Mouse (Mus musculus) spleen, adult 2 months (tissue): Measurements from ENCODE around the gene Zfhx3.

Experiments used
- CTCF ChIP-seq: fragments of 200-500 bp; IDR thresholded peaks from 2 replicates; pipeline ENCODE4 v1.5.1; 2011; ENCODE audit warnings: mild to moderate bottlenecking, inconsistent platforms; ENCODE audit not compliant: insufficient read depth, insufficient read length, insufficient replicate concordance; ENCODE audit errors: extremely low read depth
- POLR2A ChIP-seq: fragments of 200-500 bp; IDR thresholded peaks from 2 replicates; pipeline ENCODE4 v1.6.1; 2011; ENCODE audit warnings: low read depth, low read length, inconsistent platforms

DNA sequence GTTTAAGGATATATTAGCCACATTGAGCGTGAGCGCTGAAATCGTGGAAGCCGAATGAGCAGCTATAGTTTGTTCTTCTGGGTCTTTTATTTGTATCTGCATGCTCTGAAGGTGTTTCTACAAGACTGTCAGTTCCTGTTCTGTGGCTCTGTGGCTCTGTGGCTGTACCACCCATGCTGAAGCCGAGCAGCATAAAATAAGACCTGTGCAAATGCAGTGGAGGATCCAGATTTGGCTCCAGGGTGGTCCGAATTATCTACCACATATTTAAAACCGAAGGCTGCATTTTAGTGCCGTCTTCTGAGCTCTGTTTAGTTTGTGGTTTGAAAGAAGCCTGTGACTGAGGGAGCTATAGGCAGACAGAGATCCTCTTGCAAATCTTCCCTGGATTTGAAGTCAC, 241.5 kb downstream of the Zfhx3 start:
- no peak for TF ChIP-seq CTCF
- TF ChIP-seq POLR2A: no peak
